Mouse (Mus musculus) right cerebral cortex, adult 18-20 months (tissue): ENCODE measurements around the gene Prps1.
"Not testable (repeated sequence)": the region's sequence is repeated elsewhere in the genome, so short reads cannot be mapped to it uniquely, and the experiment has no call there.

ENCODE experiments used
- DNase-seq: peaks from one replicate; pipeline ENCODE4 v3.0.0; 2022; ENCODE audit warnings: mixed read lengths

The Prps1 gene

DNA sequence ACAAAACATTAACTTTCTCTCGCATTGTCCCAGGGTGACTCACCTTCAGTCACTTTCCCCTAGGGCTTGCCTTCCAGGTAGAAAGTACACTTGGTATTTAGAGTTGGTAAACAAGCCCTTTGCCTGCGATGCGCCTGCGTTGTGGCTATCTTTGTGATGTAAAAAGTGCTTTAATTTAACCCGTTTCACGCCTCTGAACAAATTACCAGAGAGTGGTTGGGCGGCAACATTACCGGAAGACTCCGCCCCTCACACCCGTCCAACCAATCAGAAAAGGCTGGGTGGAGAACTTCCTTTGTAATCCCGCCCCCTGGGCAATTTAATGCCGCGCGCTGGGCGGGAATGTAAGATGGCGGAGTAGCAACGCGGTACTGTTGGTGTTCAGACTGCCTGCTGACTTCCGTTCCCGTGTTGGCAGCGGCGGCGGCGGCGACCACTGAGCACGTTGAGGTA is at the start of gene Prps1:
TSS of gene Prps1 (plus strand) at position 335 of the 453 bp plus-strand sequence.
- DNase-seq, result peak; percentile 85

DNA sequence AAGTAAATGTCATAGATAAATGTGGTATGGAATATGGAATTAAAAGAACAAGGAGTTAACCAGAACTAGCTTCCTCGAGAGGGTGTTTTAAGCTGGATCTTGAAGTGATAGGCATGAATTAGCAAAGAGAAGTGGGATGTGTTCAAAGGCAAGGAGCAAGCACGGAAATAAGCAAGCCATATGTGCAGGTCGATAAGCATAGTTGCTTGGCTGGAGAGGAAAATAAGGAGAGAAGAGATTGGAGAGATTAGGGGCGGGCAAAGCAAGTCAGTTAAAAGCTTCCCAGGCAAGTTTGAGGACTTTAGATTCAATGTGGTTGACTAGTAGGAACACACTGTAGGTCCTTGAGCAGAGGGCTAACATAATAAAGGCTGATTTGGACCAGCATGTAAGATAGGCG is 48.8 kb upstream of the Prps1 start:
- DNase-seq, result no peak

DNA sequence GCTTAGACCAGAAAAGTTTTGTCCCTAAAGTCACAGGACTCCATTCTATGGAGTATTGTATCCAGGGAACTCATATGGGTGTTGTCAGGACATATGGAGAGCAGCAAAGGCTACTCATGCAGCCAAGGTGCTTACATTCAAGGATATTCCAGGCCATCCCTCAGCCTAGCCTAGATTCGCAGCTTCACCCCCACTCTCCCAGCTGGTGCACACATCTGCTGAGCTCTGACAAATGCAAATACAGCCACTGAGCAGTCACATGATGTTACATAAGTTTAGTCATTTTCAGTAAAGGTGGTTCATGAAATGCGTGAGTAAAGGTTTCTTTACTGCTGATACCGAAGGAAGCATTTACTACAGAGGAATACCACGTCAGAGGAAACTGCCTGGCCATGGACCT is 37.9 kb upstream of the Prps1 start:
- DNase-seq, result peak; percentile 62

- DNase-seq, result no peak
Observed at GRCm38 (mm10) chrX:140427124-140427523, 29.3 kb upstream of the Prps1 start.

- DNase-seq, result no peak
Observed at GRCm38 (mm10) chrX:140428252-140428651, 28.2 kb upstream of the Prps1 start.

- DNase-seq, result peak; percentile 11
Observed at GRCm38 (mm10) chrX:140429985-140430384, 26.4 kb upstream of the Prps1 start.

DNA sequence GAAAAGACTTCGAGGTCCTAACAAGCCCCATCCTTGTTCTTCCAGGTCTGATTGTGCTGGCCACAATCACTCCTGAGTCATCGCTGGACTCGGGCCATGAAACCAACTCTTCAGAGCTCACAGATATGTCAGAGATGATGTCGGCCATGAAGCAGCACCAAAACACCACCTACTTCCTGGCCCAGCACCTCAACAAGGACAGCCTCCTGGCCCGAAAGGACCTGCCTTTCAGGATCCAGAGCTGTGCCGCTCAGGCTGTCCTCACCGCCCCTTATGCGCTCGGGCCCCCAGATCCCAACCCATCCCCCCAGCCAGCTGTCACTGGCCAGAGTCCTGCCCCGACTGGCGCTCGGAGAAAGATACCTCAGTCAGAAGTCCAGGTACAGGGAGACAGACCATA is 25.9 kb upstream of the Prps1 start:
- peak; percentile 29 for DNase-seq

- no peak for DNase-seq
Observed at GRCm38 (mm10) chrX:140431981-140432380, 24.4 kb upstream of the Prps1 start.

DNA sequence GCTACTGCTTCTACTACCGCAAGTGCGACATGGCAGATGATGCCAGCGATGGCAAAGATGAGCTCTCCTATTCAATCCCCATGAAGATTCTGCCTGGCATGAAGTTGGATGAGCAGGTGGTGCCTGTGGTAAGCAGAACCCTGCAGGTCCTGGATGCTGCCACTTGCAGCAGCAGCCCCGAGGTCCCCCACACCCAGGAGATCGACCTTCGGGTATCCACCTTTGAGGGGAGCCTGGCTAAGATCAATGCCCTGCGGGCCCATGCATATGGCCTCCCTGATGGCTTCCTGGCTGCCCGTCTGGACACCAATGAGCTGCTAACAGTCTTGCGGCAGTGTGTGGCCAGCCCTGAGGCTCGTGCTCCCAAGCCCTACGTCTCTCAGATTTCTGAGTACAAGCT is 23.6 kb upstream of the Prps1 start:
- DNase-seq, result no peak

GRCm38 (mm10) chrX:140437906-140438305 is 18.5 kb upstream of the Prps1 start:
- no peak for DNase-seq

DNA sequence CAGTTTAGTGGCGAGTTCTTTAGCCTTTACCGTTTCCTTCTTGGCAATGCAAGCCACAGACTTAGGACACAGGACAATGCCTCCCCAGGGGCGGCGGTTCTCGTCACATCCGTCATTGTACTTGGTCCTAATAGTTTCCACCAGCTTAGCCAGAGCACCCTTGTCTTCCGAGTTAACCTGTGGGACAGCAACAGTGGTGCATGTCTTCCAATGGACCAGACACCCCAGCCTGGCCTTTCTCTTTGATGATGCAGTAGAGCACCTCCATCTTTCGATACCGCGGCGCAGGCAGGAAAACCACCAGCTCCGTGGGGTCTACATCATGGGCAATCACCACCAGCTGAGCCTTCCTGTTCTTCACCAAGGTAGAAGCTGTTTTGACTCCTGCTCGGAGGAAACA is 10.9 kb upstream of the Prps1 start:
- DNase-seq, result no peak

DNA sequence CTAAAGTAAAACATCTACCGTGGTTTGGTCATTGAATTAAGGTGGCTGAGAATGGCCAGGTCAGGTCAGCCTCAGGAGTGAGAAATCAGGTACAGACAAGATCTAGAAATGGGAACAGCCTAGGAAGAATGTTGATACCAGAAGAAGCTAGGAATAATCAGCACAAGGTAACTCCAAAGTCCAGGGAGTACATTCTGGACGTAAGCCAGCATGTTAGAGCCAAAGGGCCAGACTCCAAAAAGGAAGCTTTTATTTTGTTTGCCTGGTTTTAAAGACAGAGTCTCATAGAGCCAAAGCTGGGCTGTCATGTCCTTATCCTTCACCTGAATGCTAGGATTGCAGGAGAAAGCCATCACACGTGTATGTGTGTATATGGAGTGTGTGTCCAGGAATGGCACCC is 6.3 kb upstream of the Prps1 start:
- DNase-seq, result no peak

DNA sequence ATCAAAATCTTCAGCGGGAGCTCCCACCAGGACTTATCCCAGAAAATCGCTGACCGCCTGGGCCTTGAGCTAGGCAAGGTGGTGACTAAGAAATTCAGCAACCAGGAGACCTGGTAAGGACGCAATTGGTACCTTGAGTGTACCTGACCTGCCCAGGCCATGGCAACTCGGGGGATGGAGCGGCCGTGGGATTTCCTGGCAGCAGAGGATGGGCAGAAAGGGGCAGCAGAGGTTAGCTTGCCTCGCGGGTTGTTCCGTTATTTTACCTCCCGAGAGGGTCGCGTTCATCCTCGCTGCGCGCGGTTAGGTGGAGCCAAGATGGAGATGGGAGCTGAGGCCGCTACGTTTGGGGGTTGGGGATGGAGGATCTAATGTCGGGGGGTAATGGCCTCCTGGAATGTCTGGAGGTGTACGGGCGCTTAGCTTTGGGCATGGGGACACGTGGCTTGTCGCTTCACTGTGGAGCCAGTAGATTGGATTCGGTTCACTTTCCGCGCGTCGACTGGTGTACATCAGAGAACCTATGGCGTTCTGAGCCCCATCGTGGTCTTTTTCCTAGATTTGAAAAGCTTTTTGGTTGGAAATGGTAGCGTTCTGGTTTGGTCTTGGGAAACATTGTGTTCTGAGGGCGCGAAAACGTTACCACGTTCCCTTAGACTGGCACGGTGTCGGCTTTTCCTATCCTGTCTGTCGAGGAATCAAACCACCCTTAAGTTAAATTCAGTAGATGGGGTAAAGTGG is 508 bp downstream of the Prps1 start:
- peak; percentile 8 for DNase-seq

- no peak for DNase-seq
Observed at GRCm38 (mm10) chrX:140457502-140457901, 1.1 kb downstream of the Prps1 start.

- no peak for DNase-seq
Observed at GRCm38 (mm10) chrX:140478231-140478630, 21.8 kb downstream of the Prps1 start.

- peak; percentile 9 for DNase-seq
Observed at GRCm38 (mm10) chrX:140479171-140479570, 22.8 kb downstream of the Prps1 start.

DNA sequence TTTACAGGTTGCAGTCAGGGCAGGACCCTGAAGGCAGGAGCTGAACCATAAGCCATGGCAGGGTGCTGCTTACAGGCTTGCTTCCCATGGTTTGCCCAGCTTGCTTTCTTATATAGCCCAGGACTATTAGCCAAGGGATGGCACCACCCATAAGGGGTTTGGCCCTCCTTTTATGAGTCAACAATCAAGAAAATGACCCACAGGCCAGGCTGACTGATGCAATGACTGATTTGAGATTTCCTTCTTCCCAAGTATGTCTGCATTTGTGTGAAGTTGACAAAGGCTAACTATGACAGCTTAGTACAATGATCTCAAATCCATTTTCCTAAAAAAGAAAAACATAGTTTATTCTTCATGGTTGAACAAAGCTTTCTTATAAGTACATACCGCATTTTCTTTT is 32.8 kb downstream of the Prps1 start:
- no peak for DNase-seq

GRCm38 (mm10) chrX:140490203-140490602 is 33.8 kb downstream of the Prps1 start:
- DNase-seq, result no peak

DNA sequence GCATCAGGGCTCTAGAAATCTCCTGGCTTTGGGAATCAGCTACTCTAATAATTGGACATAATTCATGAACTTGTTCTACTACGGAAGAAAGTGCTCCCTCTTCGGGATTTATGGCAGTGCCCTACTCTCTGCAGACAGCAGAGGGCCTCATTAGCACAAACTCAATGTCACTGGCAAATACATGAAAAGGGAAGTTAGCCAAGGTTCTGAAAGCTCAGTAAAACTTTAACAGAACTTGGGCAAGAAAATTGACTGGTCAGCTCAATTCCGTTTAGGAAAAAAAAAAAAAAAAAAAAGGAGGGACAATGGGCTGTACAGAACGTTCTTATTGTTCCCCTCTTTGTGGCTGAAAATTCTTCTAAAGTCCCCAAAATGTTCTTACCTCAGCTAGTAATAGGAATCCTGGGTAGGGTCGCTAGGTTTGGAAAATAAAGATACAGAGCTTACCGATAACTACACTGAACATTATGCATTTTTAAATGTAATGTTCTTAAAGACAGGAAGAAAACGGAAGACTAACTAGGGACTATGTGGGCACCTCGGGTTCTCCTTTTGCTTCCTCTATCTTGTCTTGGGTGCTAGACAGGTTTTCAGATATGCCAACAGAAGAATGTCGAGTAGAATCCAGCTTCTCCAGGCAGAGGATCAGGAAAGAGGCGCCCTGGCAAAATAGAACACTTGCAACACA is 35.6 kb downstream of the Prps1 start:
- DNase-seq, result peak; percentile 35

DNA sequence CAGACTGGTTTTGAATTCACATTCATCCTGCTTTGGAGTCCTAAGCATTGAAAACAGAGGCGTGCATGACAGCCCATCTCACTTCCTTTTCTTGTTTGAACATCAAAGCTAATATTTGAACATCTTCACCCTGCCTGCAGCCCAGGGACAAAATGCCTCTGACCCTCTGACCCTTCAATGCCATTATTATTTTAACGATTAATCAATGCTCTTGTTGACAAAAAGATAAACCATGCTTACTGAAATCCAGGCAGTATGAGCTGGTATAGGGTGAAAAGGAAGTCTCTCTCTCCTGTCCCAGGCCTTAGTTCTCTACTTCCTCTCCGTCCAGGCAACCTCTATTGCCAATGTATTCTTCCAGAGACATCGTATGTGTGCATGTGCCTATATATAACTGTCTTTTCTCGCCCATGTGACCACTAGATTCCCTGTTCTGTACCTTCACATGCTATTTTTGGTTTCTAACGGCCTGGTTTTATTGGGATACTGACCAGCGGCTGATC is 37.2 kb downstream of the Prps1 start:
- no peak for DNase-seq

GRCm38 (mm10) chrX:140494170-140494569 is 37.8 kb downstream of the Prps1 start:
- DNase-seq, result no peak

DNA sequence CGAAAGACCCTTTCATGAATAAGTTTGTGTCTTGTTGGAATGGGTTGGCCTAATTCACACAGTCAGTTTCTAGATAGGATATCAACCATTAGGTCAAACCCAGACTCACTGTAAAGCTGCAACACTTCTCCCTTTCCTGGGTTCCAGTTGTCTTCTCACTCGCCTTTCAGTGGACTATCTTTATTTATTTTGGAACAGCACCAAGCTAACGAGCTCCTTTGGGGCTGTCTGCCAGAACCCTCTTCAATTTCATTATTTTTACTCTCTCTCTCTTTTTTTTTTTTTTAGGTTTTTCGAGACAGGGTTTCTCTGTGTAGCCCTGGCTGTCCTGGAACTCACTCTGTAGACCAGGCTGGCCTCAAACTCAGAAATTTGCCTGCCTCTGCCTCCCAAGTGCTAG is 42.0 kb downstream of the Prps1 start:
- DNase-seq, result not testable (repeated sequence)

DNA sequence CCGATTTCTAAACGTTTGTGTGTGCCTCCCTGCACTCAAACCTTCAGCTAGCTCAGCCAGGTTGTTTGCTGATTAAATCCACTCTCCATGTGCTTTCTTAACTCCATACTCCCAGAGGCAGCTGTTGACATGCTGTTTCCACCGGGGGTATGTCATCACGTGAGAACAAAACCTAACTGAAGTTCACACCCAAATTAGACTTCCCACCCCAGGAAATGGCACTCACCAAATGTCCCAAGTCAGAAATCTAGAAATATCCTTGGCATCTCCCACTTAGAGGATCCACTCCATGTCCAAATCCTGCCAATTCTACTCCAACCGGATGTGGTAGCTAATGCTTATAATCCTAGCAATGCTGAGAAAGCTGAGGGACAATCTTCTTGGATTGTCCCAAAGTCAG is 43.9 kb downstream of the Prps1 start:
- no peak for DNase-seq
